Mouse (Mus musculus) heart, postnatal 0 days (tissue): ENCODE measurements around the gene Slc10a7.

Experiments used
- CTCF ChIP-seq: IDR thresholded peaks from 2 replicates; pipeline ENCODE4 v1.5.1; 2016; ENCODE audit warnings: antibody characterized with exemption, control low read depth, low read depth
- EP300 ChIP-seq: IDR thresholded peaks from 2 replicates; pipeline ENCODE4 v1.6.1; 2016; ENCODE audit warnings: antibody characterized with exemption, low read depth

DNA sequence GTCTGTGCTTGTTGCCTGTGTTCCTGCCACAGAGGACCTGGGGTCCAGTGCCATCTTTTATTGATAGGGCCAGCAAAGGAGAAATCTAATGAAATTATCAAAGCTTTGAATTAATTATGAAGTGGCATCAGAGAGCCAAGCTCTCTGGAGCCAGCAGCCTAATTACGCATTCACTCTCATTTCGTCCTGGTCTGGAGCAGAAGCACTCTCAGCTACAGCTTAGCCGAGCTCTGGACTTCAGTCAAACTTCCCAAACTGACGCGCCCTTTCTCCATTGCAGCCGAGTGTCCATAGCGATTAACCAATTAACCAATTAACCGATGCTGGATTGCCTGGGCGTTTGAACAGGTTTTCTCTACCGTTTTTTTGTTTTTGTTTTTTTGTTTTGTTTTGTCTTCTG is 68.4 kb downstream of the Slc10a7 start:
- no peak for TF ChIP-seq CTCF
- TF ChIP-seq EP300 = no peak
